Mouse (Mus musculus): ENCODE data around the gene Sorcs2. TPM values are rescaled to one million over a fixed set of nuclear protein-coding genes. Genes with fewer than 3 reads are reported as not detected.
"Not testable (repeated sequence)": the region's sequence is repeated elsewhere in the genome, so short reads cannot be mapped to it uniquely, and the experiment has no call there.

Gene Sorcs2
- total and polyA plus RNA-seq, 2 experiments, result 0.09 to 0.12 TPM

- H3K4me1 ChIP-seq (ENCODE audit: control insufficient read depth, insufficient read depth, low read length), result no peaks in the 10 kb centered on the region
- TF ChIP-seq POLR2A (IDR thresholded peaks at IDR 0.05; ENCODE audit: extremely low read depth, insufficient read depth, low read length), result no peak
- no peak for TF ChIP-seq CTCF (IDR thresholded peaks at IDR 0.05; ENCODE audit: low read depth, low read length)
- WGBS, result 89% methylated on average over 3 of the region's 3 CpGs
- no peak overlapping the region for H3K4me3 ChIP-seq (ENCODE audit: insufficient read depth, low read depth, low read length)
- H3K36me3 ChIP-seq (ENCODE audit: control insufficient read depth, insufficient read depth, low read length), result no peaks in the 10 kb centered on the region
- no peaks in the 10 kb centered on the region for H3K79me2 ChIP-seq (ENCODE audit: control insufficient read depth, insufficient read depth, low read length)
- no peak for DNase-seq (ENCODE audit: extremely low read depth, low read depth, low spot score)
- H3K27ac ChIP-seq (replicated peaks; ENCODE audit: insufficient read depth, low read depth, low read length), result no peak overlapping the region
- no peak overlapping the region for H3K9ac ChIP-seq (ENCODE audit: low read depth, low read length)
- no peaks in the 10 kb centered on the region for H3K27me3 ChIP-seq (ENCODE audit: control insufficient read depth, insufficient read depth, low read length)
Measured at GRCm38 (mm10) chr5:36248022-36248421, 149.9 kb downstream of the Sorcs2 start.

- H3K4me1 ChIP-seq (ENCODE audit: control insufficient read depth, insufficient read depth, low read length); DNase-seq (ENCODE audit: extremely low read depth, low read depth, low spot score): not testable (repeated sequence)
- 93% methylated on average over 8 of the region's 10 CpGs for WGBS
Measured at GRCm38 (mm10) chr5:36237526-36237925, 160.4 kb downstream of the Sorcs2 start.

DNA sequence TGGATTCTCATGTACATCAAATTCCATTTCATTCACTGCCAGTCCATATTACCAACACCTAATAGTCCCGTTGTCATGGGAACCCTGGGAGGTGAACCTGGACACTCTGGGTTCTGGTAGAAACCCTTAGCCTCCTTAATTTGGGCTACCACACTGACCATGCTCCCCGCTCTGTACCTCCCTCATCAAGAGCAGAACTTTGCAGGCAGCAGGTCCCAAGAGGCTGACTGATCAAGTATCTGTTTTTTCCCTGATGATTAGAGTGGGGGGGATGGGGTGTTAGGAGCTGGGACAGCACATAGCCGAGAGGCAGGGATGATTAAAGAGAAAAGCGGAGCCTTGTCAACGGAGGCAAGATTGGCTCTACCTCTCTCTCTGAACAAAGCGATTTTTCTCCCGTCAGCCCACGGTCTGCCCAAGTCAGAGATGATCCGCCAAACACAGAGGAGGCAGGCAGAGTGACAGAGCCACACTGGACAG, 167.6 kb downstream of the Sorcs2 start:
- H3K4me1 ChIP-seq (ENCODE audit: control insufficient read depth, insufficient read depth, low read length), result no peaks in the 10 kb centered on the region
- H3K27ac ChIP-seq (replicated peaks; ENCODE audit: insufficient read depth, low read depth, low read length), result no peak overlapping the region
- no peak for DNase-seq (ENCODE audit: extremely low read depth, low read depth, low spot score)
- 87% methylated on average over 9 of the region's 9 CpGs for WGBS
- no peaks in the 10 kb centered on the region for H3K36me3 ChIP-seq (ENCODE audit: control insufficient read depth, insufficient read depth, low read length)
- TF ChIP-seq CTCF (IDR thresholded peaks at IDR 0.05; ENCODE audit: low read depth, low read length), result no peak
- no peak for TF ChIP-seq POLR2A (IDR thresholded peaks at IDR 0.05; ENCODE audit: extremely low read depth, insufficient read depth, low read length)
- H3K27me3 ChIP-seq (ENCODE audit: control insufficient read depth, insufficient read depth, low read length), result no peaks in the 10 kb centered on the region
- no peak overlapping the region for H3K4me3 ChIP-seq (ENCODE audit: insufficient read depth, low read depth, low read length)
- no peaks in the 10 kb centered on the region for H3K79me2 ChIP-seq (ENCODE audit: control insufficient read depth, insufficient read depth, low read length)
- no peak overlapping the region for H3K9ac ChIP-seq (ENCODE audit: low read depth, low read length)

More at GRCm38 (mm10) chr5:36237526-36237925, 160.4 kb downstream of the Sorcs2 start:
- not testable (repeated sequence) for H3K4me3 ChIP-seq (ENCODE audit: insufficient read depth, low read depth, low read length); H3K36me3 ChIP-seq (ENCODE audit: control insufficient read depth, insufficient read depth, low read length); H3K79me2 ChIP-seq (ENCODE audit: control insufficient read depth, insufficient read depth, low read length); H3K27me3 ChIP-seq (ENCODE audit: control insufficient read depth, insufficient read depth, low read length); H3K27ac ChIP-seq (replicated peaks; ENCODE audit: insufficient read depth, low read depth, low read length); H3K9ac ChIP-seq (ENCODE audit: low read depth, low read length)

DNA sequence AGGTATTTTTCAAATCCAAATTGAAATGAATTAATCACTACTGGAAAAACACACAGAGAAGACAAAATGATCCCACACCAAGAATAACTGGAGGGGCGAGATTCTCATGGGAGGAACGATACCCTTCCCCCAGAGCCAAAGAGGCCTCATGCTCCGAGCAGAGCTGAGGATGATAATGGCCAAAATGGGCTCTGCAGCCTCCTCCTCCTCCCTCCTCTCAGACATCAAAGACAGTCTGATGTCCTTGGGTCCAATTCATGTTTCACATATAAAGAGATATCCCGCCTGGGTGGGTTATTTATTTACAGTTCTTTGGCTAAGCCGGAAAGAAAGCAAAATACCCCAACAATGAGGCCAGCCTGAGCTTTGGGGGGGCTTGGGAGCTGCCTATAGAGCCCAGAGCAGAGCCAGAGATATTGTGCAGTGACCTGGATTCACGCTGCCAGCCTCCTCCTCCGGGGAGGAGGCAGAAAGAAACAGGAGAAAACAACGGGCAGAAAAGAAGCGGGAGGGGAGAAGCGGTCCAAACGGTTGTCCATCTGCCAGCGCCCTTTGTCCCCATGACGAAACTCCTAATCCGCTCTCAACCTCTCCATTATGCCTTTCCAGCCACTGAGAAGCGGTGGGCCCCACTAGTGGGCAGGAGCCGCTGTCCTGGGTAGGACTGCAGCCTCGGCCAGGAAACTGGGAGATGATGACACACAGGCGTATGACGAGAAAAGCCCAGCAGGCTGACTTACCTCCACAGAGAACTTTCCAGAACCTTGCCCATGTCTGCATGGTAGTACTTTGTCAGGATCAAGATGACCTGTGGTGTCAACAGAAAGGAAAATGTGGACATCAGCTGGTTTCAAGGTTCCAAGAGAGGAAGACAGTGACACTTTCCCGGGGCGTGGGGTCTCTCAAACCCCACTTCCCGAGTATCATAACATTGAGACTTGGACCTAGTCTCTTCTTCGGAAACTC, 169.3 kb downstream of the Sorcs2 start:
- Histone ChIP-seq H3K4me1 (ENCODE audit: control insufficient read depth, insufficient read depth, low read length) (no peaks in the 10 kb centered on the region), H3K79me2 (ENCODE audit: control insufficient read depth, insufficient read depth, low read length) (no peaks in the 10 kb centered on the region), H3K36me3 (ENCODE audit: control insufficient read depth, insufficient read depth, low read length) (no peaks in the 10 kb centered on the region), H3K27ac (replicated peaks; ENCODE audit: insufficient read depth, low read depth, low read length) (no peak overlapping the region), H3K4me3 (ENCODE audit: insufficient read depth, low read depth, low read length) (no peak overlapping the region), H3K27me3 (ENCODE audit: control insufficient read depth, insufficient read depth, low read length) (no peaks in the 10 kb centered on the region), H3K9ac (ENCODE audit: low read depth, low read length) (no peak overlapping the region)
- WGBS, result 46% methylated on average over 23 of the region's 23 CpGs
- TF ChIP-seq POLR2A (IDR thresholded peaks at IDR 0.05; ENCODE audit: extremely low read depth, insufficient read depth, low read length), result no peak
- no peak for TF ChIP-seq CTCF (IDR thresholded peaks at IDR 0.05; ENCODE audit: low read depth, low read length)
- DNase-seq (ENCODE audit: extremely low read depth, low read depth, low spot score), result peak; percentile 52

DNA sequence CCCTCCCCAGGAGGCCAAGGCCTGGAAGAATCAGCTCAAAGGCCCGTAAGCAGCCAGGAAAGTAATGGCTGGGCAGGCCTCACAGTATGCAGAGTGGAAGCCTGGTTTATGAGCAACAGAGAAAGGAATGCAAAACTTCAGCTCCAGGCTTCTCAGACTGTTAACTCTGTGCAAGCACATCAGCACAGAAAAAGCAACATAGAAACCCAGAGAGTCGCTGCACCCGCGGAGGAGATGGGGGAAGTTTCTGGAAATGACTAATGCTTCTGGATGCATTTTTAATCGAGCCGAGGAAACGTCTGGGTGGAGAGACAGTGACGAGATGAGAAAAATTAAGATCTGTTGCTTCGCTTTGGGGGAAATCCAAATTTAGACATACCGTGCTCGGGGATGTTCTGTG, 171.6 kb downstream of the Sorcs2 start:
- Histone ChIP-seq H3K4me3 (ENCODE audit: insufficient read depth, low read depth, low read length) (no peak overlapping the region), H3K4me1 (ENCODE audit: control insufficient read depth, insufficient read depth, low read length) (no peaks in the 10 kb centered on the region), H3K27me3 (ENCODE audit: control insufficient read depth, insufficient read depth, low read length) (no peaks in the 10 kb centered on the region), H3K9ac (ENCODE audit: low read depth, low read length) (no peak overlapping the region), H3K79me2 (ENCODE audit: control insufficient read depth, insufficient read depth, low read length) (no peaks in the 10 kb centered on the region), H3K27ac (replicated peaks; ENCODE audit: insufficient read depth, low read depth, low read length) (no peak overlapping the region), H3K36me3 (ENCODE audit: control insufficient read depth, insufficient read depth, low read length) (no peaks in the 10 kb centered on the region)
- TF ChIP-seq CTCF (IDR thresholded peaks at IDR 0.05; ENCODE audit: low read depth, low read length) (no peak), POLR2A (IDR thresholded peaks at IDR 0.05; ENCODE audit: extremely low read depth, insufficient read depth, low read length) (no peak)
- no peak for DNase-seq (ENCODE audit: extremely low read depth, low read depth, low spot score)
- 76% methylated on average over 11 of the region's 11 CpGs for WGBS

- DNase-seq (ENCODE audit: extremely low read depth, low read depth, low spot score), result no peak
- TF ChIP-seq CTCF (IDR thresholded peaks at IDR 0.05; ENCODE audit: low read depth, low read length) (no peak), POLR2A (IDR thresholded peaks at IDR 0.05; ENCODE audit: extremely low read depth, insufficient read depth, low read length) (no peak)
- no peaks in the 10 kb centered on the region for H3K27me3 ChIP-seq (ENCODE audit: control insufficient read depth, insufficient read depth, low read length)
- H3K4me1 ChIP-seq (ENCODE audit: control insufficient read depth, insufficient read depth, low read length), result no peaks in the 10 kb centered on the region
- WGBS, result 88% methylated on average over 7 of the region's 7 CpGs
- H3K36me3 ChIP-seq (ENCODE audit: control insufficient read depth, insufficient read depth, low read length), result no peaks in the 10 kb centered on the region
- H3K79me2 ChIP-seq (ENCODE audit: control insufficient read depth, insufficient read depth, low read length), result no peaks in the 10 kb centered on the region
- no peak overlapping the region for H3K9ac ChIP-seq (ENCODE audit: low read depth, low read length)
- no peak overlapping the region for H3K4me3 ChIP-seq (ENCODE audit: insufficient read depth, low read depth, low read length)
- no peak overlapping the region for H3K27ac ChIP-seq (replicated peaks; ENCODE audit: insufficient read depth, low read depth, low read length)
Measured at GRCm38 (mm10) chr5:36225855-36226254, 172.1 kb downstream of the Sorcs2 start.

Data from liver, adult 2 months (tissue).